Mouse (Mus musculus): ENCODE data around the gene Zfp266. TPM values are rescaled to one million over a fixed set of nuclear protein-coding genes. Genes with fewer than 3 reads are reported as not detected.

Gene Zfp266
- polyA plus RNA-seq, 1 experiment = 19.5 TPM

- DNase-seq = no peak
- H3K4me1 ChIP-seq (ENCODE audit: control insufficient read depth, insufficient read depth, low read length) = peaks cover 3% of the 10 kb centered on the region
- H3K27ac ChIP-seq (ENCODE audit: insufficient read depth, low read length) = no peak overlapping the region
- TF ChIP-seq CTCF (IDR thresholded peaks at IDR 0.05; ENCODE audit: borderline replicate concordance, insufficient read depth, low read depth, low read length) (no peak), POLR2A (IDR thresholded peaks at IDR 0.05; ENCODE audit: borderline replicate concordance, insufficient read depth, low read length) (no peak)
- H3K27me3 ChIP-seq (ENCODE audit: control insufficient read depth, insufficient read depth, low read length) = no peaks in the 10 kb centered on the region
- no peak overlapping the region for H3K4me3 ChIP-seq (replicated peaks; ENCODE audit: insufficient read depth, low read depth, low read length)
- WGBS = 82% methylated on average over 5 of the region's 5 CpGs
Observed at GRCm38 (mm10) chr9:20489536-20489935, 31.7 kb downstream of the Zfp266 start.

GRCm38 (mm10) chr9:20479396-20479795 lies 41.8 kb downstream of the Zfp266 start:
- TF ChIP-seq CTCF (IDR thresholded peaks at IDR 0.05; ENCODE audit: borderline replicate concordance, insufficient read depth, low read depth, low read length) (no peak), POLR2A (IDR thresholded peaks at IDR 0.05; ENCODE audit: borderline replicate concordance, insufficient read depth, low read length) (no peak)
- DNase-seq = peak in 1 of 2 experiments; percentile 42
- 28% methylated on average over 5 of the region's 5 CpGs for WGBS

GRCm38 (mm10) chr9:20476632-20477031 lies 44.6 kb downstream of the Zfp266 start:
- TF ChIP-seq CTCF (IDR thresholded peaks at IDR 0.05; ENCODE audit: borderline replicate concordance, insufficient read depth, low read depth, low read length) (no peak), POLR2A (IDR thresholded peaks at IDR 0.05; ENCODE audit: borderline replicate concordance, insufficient read depth, low read length) (no peak)
- H3K27me3 ChIP-seq (ENCODE audit: control insufficient read depth, insufficient read depth, low read length) = no peaks in the 10 kb centered on the region
- no peak overlapping the region for H3K27ac ChIP-seq (ENCODE audit: insufficient read depth, low read length)
- DNase-seq = no peak
- no peaks in the 10 kb centered on the region for H3K4me1 ChIP-seq (ENCODE audit: control insufficient read depth, insufficient read depth, low read length)
- no peak overlapping the region for H3K4me3 ChIP-seq (replicated peaks; ENCODE audit: insufficient read depth, low read depth, low read length)
- 92% methylated on average over 1 of the region's 1 CpGs for WGBS

More at GRCm38 (mm10) chr9:20479396-20479795, 41.8 kb downstream of the Zfp266 start:
- H3K4me1 ChIP-seq (ENCODE audit: control insufficient read depth, insufficient read depth, low read length) = no peaks in the 10 kb centered on the region
- H3K27me3 ChIP-seq (ENCODE audit: control insufficient read depth, insufficient read depth, low read length) = no peaks in the 10 kb centered on the region
- H3K27ac ChIP-seq (ENCODE audit: insufficient read depth, low read length) = no peak overlapping the region
- no peak overlapping the region for H3K4me3 ChIP-seq (replicated peaks; ENCODE audit: insufficient read depth, low read depth, low read length)

- no peak overlapping the region for H3K27ac ChIP-seq (ENCODE audit: insufficient read depth, low read length)
- DNase-seq = peak; percentile 57 to 67
- H3K27me3 ChIP-seq (ENCODE audit: control insufficient read depth, insufficient read depth, low read length) = no peaks in the 10 kb centered on the region
- no peaks in the 10 kb centered on the region for H3K4me1 ChIP-seq (ENCODE audit: control insufficient read depth, insufficient read depth, low read length)
- peak; percentile 68 for TF ChIP-seq CTCF (IDR thresholded peaks at IDR 0.05; ENCODE audit: borderline replicate concordance, insufficient read depth, low read depth, low read length)
- TF ChIP-seq POLR2A (IDR thresholded peaks at IDR 0.05; ENCODE audit: borderline replicate concordance, insufficient read depth, low read length) = no peak
- WGBS = 44% methylated on average over 7 of the region's 7 CpGs
- H3K4me3 ChIP-seq (replicated peaks; ENCODE audit: insufficient read depth, low read depth, low read length) = no peak overlapping the region
Observed at GRCm38 (mm10) chr9:20466761-20467442, 54.3 kb downstream of the Zfp266 start.

- TF ChIP-seq CTCF (IDR thresholded peaks at IDR 0.05; ENCODE audit: borderline replicate concordance, insufficient read depth, low read depth, low read length) (no peak), POLR2A (IDR thresholded peaks at IDR 0.05; ENCODE audit: borderline replicate concordance, insufficient read depth, low read length) (peak; percentile 49; the same call in 1 of the 2 replicates)
- H3K27ac ChIP-seq (ENCODE audit: insufficient read depth, low read length) = peak within 1 kb of the TSS; percentile 49
- under 1% methylated on average over 48 of the region's 48 CpGs for WGBS
- no peaks in the 10 kb centered on the region for H3K27me3 ChIP-seq (ENCODE audit: control insufficient read depth, insufficient read depth, low read length)
- 0 out of 2 replicates have a peak, but pooled peaks cover 2% of the 10 kb centered on the region for H3K4me1 ChIP-seq (ENCODE audit: control insufficient read depth, insufficient read depth, low read length)
- peak within 1 kb of the TSS; percentile 67 for H3K4me3 ChIP-seq (replicated peaks; ENCODE audit: insufficient read depth, low read depth, low read length)
- peak; percentile 80 to 84 for DNase-seq
Observed at GRCm38 (mm10) chr9:20459377-20460317, 61.6 kb downstream of the Zfp266 start, which contains the start of gene Zfp26. Zfp26 (minus strand) TSS chr9:20460162.

- no peak overlapping the region for H3K27ac ChIP-seq (ENCODE audit: insufficient read depth, low read length)
- H3K27me3 ChIP-seq (ENCODE audit: control insufficient read depth, insufficient read depth, low read length) = no peaks in the 10 kb centered on the region
- no peak for DNase-seq
- no peak overlapping the region for H3K4me3 ChIP-seq (replicated peaks; ENCODE audit: insufficient read depth, low read depth, low read length)
- WGBS = 94% methylated on average over 4 of the region's 4 CpGs
- H3K4me1 ChIP-seq (ENCODE audit: control insufficient read depth, insufficient read depth, low read length) = 0 out of 2 replicates have a peak, but pooled peaks cover 2% of the 10 kb centered on the region
- TF ChIP-seq CTCF (IDR thresholded peaks at IDR 0.05; ENCODE audit: borderline replicate concordance, insufficient read depth, low read depth, low read length) (no peak), POLR2A (IDR thresholded peaks at IDR 0.05; ENCODE audit: borderline replicate concordance, insufficient read depth, low read length) (no peak)
Observed at GRCm38 (mm10) chr9:20453647-20454046, 67.6 kb downstream of the Zfp266 start.

- 88% methylated on average over 1 of the region's 1 CpGs for WGBS
- no peak for DNase-seq
- H3K27ac ChIP-seq (ENCODE audit: insufficient read depth, low read length) = no peak overlapping the region
- no peaks in the 10 kb centered on the region for H3K27me3 ChIP-seq (ENCODE audit: control insufficient read depth, insufficient read depth, low read length)
- H3K4me3 ChIP-seq (replicated peaks; ENCODE audit: insufficient read depth, low read depth, low read length) = no peak overlapping the region
- TF ChIP-seq CTCF (IDR thresholded peaks at IDR 0.05; ENCODE audit: borderline replicate concordance, insufficient read depth, low read depth, low read length) (no peak), POLR2A (IDR thresholded peaks at IDR 0.05; ENCODE audit: borderline replicate concordance, insufficient read depth, low read length) (no peak)
- H3K4me1 ChIP-seq (ENCODE audit: control insufficient read depth, insufficient read depth, low read length) = no peaks in the 10 kb centered on the region
Observed at GRCm38 (mm10) chr9:20451493-20451892, 69.7 kb downstream of the Zfp266 start.

Other genes starting within 250 kb of the Zfp266 start
- gene Olfr39, start 239.1 kb downstream of the Zfp266 start, polyA plus RNA-seq (2012; rRNA removed) = not detected in 2 replicates
- not detected in 2 replicates for gene Olfr873, start 222.9 kb downstream of the Zfp266 start, polyA plus RNA-seq (2012; rRNA removed)
- 0.10 TPM in 2 replicates for gene Olfr18, start 185.3 kb downstream of the Zfp266 start, polyA plus RNA-seq (2012; rRNA removed)
- gene Zfp560, start 136.2 kb downstream of the Zfp266 start, polyA plus RNA-seq (2012; rRNA removed) = 18.6 and 21.1 TPM in 2 replicates
- 10.7 and 10.8 TPM in 2 replicates for gene Zfp26, start 61.3 kb downstream of the Zfp266 start, polyA plus RNA-seq (2012; rRNA removed)
- 22.4 and 23.5 TPM in 2 replicates for gene Zfp426, start 28.7 kb downstream of the Zfp266 start, polyA plus RNA-seq (2012; rRNA removed)
- gene Zfp846, start 59.9 kb upstream of the Zfp266 start, polyA plus RNA-seq (2012; rRNA removed) = 15.4 and 17.1 TPM in 2 replicates
- gene Ubl5, start 121.5 kb upstream of the Zfp266 start, polyA plus RNA-seq (2012; rRNA removed) = 571 and 579 TPM in 2 replicates
- gene Fbxl12, start 123.3 kb upstream of the Zfp266 start, polyA plus RNA-seq (2012; rRNA removed) = 38.2 and 41.8 TPM in 2 replicates
- gene Pin1, start 130.7 kb upstream of the Zfp266 start, polyA plus RNA-seq (2012; rRNA removed) = 38.8 and 39.6 TPM in 2 replicates
- gene Olfm2, start 224.9 kb upstream of the Zfp266 start, polyA plus RNA-seq (2012; rRNA removed) = 45.4 and 54.1 TPM in 2 replicates